Mouse (Mus musculus) stomach, embryonic 16.5 days (tissue): ENCODE measurements around the gene Syt17. TPM values are rescaled to one million over a fixed set of nuclear protein-coding genes. Genes with fewer than 3 reads are reported as not detected.

ENCODE experiments used
- ATAC-seq: fragments of 200-750 bp; cut with Nextera tagmentation; 2 replicates; pipeline ENCODE4 v1.8.0; 2017; ENCODE audit warnings: moderate number of reproducible peaks, moderate TSS enrichment; ENCODE audit not compliant: insufficient read depth, low FRiP score
- H3K27ac ChIP-seq: fragments of 300-500 bp; sonication (generic); 2 replicates; pipeline ENCODE4 v1.5.1; 2014; ENCODE audit warnings: low read length
- H3K27me3 ChIP-seq: fragments of 300-500 bp; sonication (generic); 2 replicates; pipeline ENCODE4 v1.6.1; 2014; ENCODE audit warnings: low read length, control low read depth, mixed read lengths; ENCODE audit not compliant: control insufficient read depth, insufficient read depth
- H3K36me3 ChIP-seq: fragments of 300-500 bp; sonication (generic); 2 replicates; pipeline ENCODE4 v1.6.1; 2014; ENCODE audit warnings: low read length; ENCODE audit not compliant: control insufficient read depth, insufficient read depth
- H3K4me1 ChIP-seq: fragments of 300-500 bp; sonication (generic); 2 replicates; pipeline ENCODE4 v1.6.1; 2014; ENCODE audit warnings: low read length, control low read depth, mixed read lengths; ENCODE audit not compliant: control insufficient read depth, insufficient read depth
- H3K4me2 ChIP-seq: fragments of 300-500 bp; sonication (generic); 2 replicates; pipeline ENCODE4 v1.6.1; 2014; ENCODE audit warnings: low read depth, low read length, mixed read lengths
- H3K4me3 ChIP-seq: fragments of 300-500 bp; sonication (generic); replicated peaks from 2 replicates; pipeline ENCODE4 v1.5.1; 2014; ENCODE audit warnings: mild to moderate bottlenecking, low read length
- H3K9ac ChIP-seq: fragments of 300-500 bp; sonication (generic); 2 replicates; pipeline ENCODE4 v1.6.1; 2014; ENCODE audit warnings: low read length
- H3K9me3 ChIP-seq: fragments of 300-500 bp; sonication (generic); replicated peaks from 2 replicates; pipeline ENCODE4 v1.6.1; 2016; ENCODE audit warnings: low read length, control low read depth; ENCODE audit not compliant: control insufficient read depth
- WGBS: fragments of 180-500 bp; shearing (Covaris S2); extraction: QIAGEN DNeasy Blood & Tissue Kit; methylation state at CpG from one replicate; pipeline ENCODE4 v1.1.7; 2014; 5-methylcytosine and 5-hydroxymethylcytosine counted together
- polyA plus RNA-seq: library from polyadenylated mRNA; unstranded; fragments of >200 nt; fragmentation: Nextera tagmentation; extraction: Ambion mirVana; gene quantifications from 2 replicates; pipeline ENCODE4 v1.2.1, GENCODE M21; 2015

The Syt17 gene
- polyA plus RNA-seq, 1 experiment from 2014 or later: 6.0 TPM

DNA sequence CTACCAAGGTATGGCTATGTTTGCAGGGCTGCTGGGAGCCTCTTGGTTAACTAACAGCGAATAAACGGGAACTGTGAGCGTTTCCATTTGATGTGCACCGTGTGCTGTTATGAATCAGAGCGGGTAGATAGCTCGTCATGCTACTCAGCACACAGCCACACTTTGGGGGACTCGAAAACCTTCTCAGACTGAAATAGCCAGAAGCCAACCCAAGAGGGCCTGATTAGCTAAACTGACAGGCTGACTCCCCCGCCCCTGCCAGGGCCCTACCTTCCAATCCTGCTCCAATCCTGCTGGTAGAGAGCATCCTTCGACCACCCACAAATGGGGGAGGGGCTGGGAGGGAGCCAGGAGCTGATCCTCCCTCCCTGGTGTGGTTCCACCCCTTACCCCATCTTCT, 4.7 kb downstream of the Syt17 start:
- Histone ChIP-seq H3K4me1 (peaks cover 10% of the 10 kb centered on the region; the same call in 1 of the 2 replicates), H3K9me3 (no peaks in the 10 kb centered on the region), H3K9ac (no peak overlapping the region), H3K36me3 (no peaks in the 10 kb centered on the region), H3K4me3 (no peak overlapping the region), H3K4me2 (no peak overlapping the region), H3K27me3 (0 out of 2 replicates have a peak, but pooled peaks cover 3% of the 10 kb centered on the region), H3K27ac (no peak overlapping the region)
- WGBS: 9% methylated on average over 9 of the region's 9 CpGs
- no peak for ATAC-seq

GRCm38 (mm10) chr7:118441535-118441934, 6.5 kb downstream of the Syt17 start:
- Histone ChIP-seq H3K27me3 (0 out of 2 replicates have a peak, but pooled peaks cover 3% of the 10 kb centered on the region), H3K27ac (no peak overlapping the region), H3K9ac (no peak overlapping the region), H3K4me2 (no peak overlapping the region), H3K4me1 (no peaks in the 10 kb centered on the region), H3K9me3 (no peaks in the 10 kb centered on the region), H3K36me3 (no peaks in the 10 kb centered on the region), H3K4me3 (no peak overlapping the region)
- 79% methylated on average over 6 of the region's 6 CpGs for WGBS
- no peak for ATAC-seq

- Histone ChIP-seq H3K27me3 (no peaks in the 10 kb centered on the region), H3K9me3 (no peaks in the 10 kb centered on the region), H3K4me3 (no peak overlapping the region), H3K27ac (no peak overlapping the region), H3K9ac (no peak overlapping the region), H3K4me1 (no peaks in the 10 kb centered on the region), H3K36me3 (no peaks in the 10 kb centered on the region), H3K4me2 (no peak overlapping the region)
- no peak for ATAC-seq
- 59% methylated on average over 7 of the region's 7 CpGs for WGBS
Observed at GRCm38 (mm10) chr7:118437101-118437802, 10.8 kb downstream of the Syt17 start.

DNA sequence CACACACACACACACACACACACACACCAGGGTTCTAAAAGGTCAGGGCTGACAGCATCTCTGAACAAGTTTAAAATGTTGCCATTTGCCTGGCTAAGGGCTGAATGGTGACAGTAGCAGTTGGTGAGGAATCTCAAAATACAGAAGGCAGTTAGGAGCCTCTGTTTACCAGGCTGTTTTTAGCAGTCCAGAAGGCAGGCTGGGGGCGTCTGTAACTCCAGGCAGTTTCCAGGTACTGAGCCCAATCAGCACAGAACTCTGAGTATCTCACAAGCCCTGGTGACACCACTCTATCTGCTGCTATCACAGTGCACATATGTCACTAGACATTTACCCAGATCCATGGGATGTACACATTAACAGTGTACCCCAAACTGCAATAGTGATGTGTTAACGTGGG, 19.1 kb downstream of the Syt17 start:
- Histone ChIP-seq H3K9ac (no peak overlapping the region), H3K36me3 (no peaks in the 10 kb centered on the region), H3K27me3 (no peaks in the 10 kb centered on the region), H3K4me3 (no peak overlapping the region), H3K4me1 (no peaks in the 10 kb centered on the region), H3K27ac (no peak overlapping the region), H3K4me2 (no peak overlapping the region), H3K9me3 (no peaks in the 10 kb centered on the region)
- no peak for ATAC-seq
- 79% methylated on average over 2 of the region's 2 CpGs for WGBS

DNA sequence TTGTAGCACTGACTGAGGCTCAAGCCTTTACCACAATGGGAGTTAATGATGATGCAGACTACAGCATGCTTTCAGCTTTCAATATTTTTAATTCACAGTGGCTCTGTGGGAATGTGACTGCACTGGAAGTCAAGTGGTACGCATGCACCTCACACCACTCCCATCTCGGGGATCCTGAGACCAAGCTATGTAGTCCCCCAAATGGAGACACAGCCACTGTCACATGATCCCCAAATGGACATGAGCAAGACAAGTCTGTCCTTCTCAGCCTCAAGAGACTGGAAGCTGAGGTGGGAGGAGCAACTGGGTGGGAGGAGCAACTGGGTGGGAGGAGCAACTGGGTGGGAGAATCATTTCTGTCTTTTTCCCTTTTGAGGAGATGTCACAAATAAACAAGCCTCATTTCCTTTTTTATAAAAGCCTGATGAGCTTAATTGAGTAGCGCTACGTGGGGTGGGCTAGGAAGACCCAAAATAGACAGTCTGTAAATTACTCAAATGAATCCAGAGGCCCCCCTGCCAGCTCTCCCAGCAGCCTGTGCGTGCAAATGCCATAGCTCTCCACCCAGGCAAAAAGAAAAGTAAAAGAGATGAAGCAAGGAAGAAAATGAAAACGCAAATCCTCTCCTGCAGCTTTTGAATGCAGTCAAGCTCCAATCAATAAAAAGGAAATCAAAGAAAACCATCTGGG, 28.4 kb downstream of the Syt17 start:
- WGBS: 62% methylated on average over 6 of the region's 6 CpGs
- Histone ChIP-seq H3K36me3 (no peaks in the 10 kb centered on the region), H3K9me3 (no peaks in the 10 kb centered on the region), H3K4me3 (no peak overlapping the region), H3K27ac (no peak overlapping the region), H3K27me3 (no peaks in the 10 kb centered on the region), H3K4me2 (no peak overlapping the region), H3K4me1 (no peaks in the 10 kb centered on the region), H3K9ac (no peak overlapping the region)
- ATAC-seq: no peak

DNA sequence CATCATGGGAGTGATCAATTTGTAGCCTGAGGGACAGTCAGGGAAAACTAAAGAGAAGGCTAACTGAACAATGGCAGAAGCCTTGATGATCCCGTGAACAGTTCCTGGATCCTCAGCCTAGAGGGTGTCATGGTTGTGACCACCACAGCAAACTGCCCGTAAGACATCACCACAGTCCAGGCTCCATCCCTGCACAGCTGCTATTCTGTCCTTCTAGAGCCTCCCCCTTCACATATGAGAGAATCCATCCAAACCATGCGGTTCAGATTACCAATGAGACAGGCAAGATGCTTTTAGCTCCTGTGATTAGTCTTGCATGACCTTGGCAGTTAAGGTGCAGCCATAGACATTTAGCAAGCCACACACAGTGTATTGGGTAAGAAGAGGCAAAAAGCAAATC, 33.8 kb downstream of the Syt17 start:
- WGBS: 78% methylated on average over 3 of the region's 3 CpGs
- Histone ChIP-seq H3K36me3 (no peaks in the 10 kb centered on the region), H3K9ac (no peak overlapping the region), H3K9me3 (no peaks in the 10 kb centered on the region), H3K27ac (no peak overlapping the region), H3K4me1 (no peaks in the 10 kb centered on the region), H3K4me2 (no peak overlapping the region), H3K27me3 (no peaks in the 10 kb centered on the region), H3K4me3 (no peak overlapping the region)
- no peak for ATAC-seq

DNA sequence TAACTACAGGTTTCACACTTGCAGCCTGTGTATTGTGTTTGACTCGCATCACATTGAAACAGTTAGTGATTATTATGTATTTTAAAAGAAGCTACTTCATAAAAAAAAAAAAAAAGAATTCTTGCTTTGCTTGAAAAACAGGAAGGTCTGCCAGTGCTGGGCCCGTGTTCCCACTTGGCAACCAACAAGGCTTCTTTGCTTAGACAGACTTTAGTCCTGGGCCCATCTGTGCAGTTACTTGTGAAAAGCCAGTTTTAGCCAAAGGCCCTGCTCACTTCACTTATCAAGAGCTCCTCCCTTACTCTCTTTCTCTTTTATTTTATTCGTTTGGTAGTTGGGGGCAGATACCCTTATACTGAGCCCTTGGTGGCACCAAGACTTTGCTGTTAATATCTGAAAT, 36.1 kb downstream of the Syt17 start:
- H3K9me3 ChIP-seq: no peaks in the 10 kb centered on the region
- H3K9ac ChIP-seq: no peak overlapping the region
- H3K4me2 ChIP-seq: no peak overlapping the region
- ATAC-seq: no peak
- H3K4me3 ChIP-seq: no peak overlapping the region
- no peaks in the 10 kb centered on the region for H3K4me1 ChIP-seq
- WGBS: 79% methylated on average over 3 of the region's 3 CpGs
- no peaks in the 10 kb centered on the region for H3K27me3 ChIP-seq
- no peak overlapping the region for H3K27ac ChIP-seq
- H3K36me3 ChIP-seq: no peaks in the 10 kb centered on the region

GRCm38 (mm10) chr7:118409421-118409820, 38.6 kb downstream of the Syt17 start:
- Histone ChIP-seq H3K36me3 (no peaks in the 10 kb centered on the region), H3K4me1 (no peaks in the 10 kb centered on the region), H3K9me3 (no peaks in the 10 kb centered on the region), H3K27me3 (no peaks in the 10 kb centered on the region), H3K4me3 (no peak overlapping the region), H3K4me2 (no peak overlapping the region), H3K9ac (no peak overlapping the region), H3K27ac (no peak overlapping the region)
- no peak for ATAC-seq
- 50% methylated on average over 2 of the region's 2 CpGs for WGBS

DNA sequence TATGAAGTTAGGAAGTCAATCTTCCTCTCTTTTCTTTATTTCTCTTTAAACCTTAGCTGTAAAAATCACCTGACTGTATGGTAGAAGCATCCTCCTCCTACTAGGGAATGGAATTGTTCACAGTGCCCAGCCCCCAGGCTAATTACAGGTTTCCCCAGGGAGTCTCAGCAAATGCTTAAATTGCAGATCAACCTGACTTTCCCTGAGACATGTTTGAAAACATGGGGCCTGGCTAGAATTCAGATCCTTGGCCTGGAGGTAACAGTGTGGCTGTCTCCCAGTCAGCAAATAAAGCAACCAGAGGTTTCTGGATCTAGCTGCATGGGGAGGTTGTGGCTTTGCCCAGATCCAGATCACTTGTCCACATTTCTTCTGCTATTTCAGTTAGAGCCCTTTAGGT, 42.8 kb downstream of the Syt17 start:
- no peaks in the 10 kb centered on the region for H3K27me3 ChIP-seq
- no peaks in the 10 kb centered on the region for H3K9me3 ChIP-seq
- H3K4me1 ChIP-seq: no peaks in the 10 kb centered on the region
- H3K27ac ChIP-seq: no peak overlapping the region
- no peak overlapping the region for H3K4me2 ChIP-seq
- H3K36me3 ChIP-seq: no peaks in the 10 kb centered on the region
- no peak overlapping the region for H3K4me3 ChIP-seq
- no peak overlapping the region for H3K9ac ChIP-seq
- no peak for ATAC-seq
